Mouse (Mus musculus) CH12.LX (cell line): ENCODE measurements around the gene Ppard. TPM values are rescaled to one million over a fixed set of nuclear protein-coding genes. Genes with fewer than 3 reads are reported as not detected.

Experiments
- DNase-seq: peaks from one replicate; pipeline ENCODE4 v3.0.0-alpha.2; 2013; ENCODE audit errors: extremely low read depth
- H3K27ac ChIP-seq: 2 replicates; pipeline ENCODE4 v1.5.1; 2012; ENCODE audit warnings: low read depth, mild to moderate bottlenecking, control low read depth, moderate library complexity; ENCODE audit not compliant: insufficient read depth
- H3K27me3 ChIP-seq: replicated peaks from 2 replicates; pipeline ENCODE3; 2012; ENCODE audit warnings: inconsistent platforms
- H3K36me3 ChIP-seq, 2 experiments: replicated peaks in 1 of 2; 2 replicates each; pipeline versions ENCODE3 to v1.6.1; 2012; ENCODE audit warnings: inconsistent platforms in 1 of 2, low read length in 1 of 2, mild to moderate bottlenecking in 1 of 2, mixed read lengths in 1 of 2, moderate library complexity in 1 of 2; ENCODE audit not compliant: control insufficient read depth in 1 of 2, insufficient read depth in 1 of 2
- H3K4me1 ChIP-seq, 2 experiments: 2 replicates each; pipeline ENCODE4 v1.6.1; 2012; ENCODE audit warnings: inconsistent platforms in 1 of 2, moderate library complexity in 1 of 2; ENCODE audit not compliant: insufficient read depth in 2 of 2, control insufficient read depth in 1 of 2
- H3K4me2 ChIP-seq: 2 replicates; pipeline ENCODE4 v1.6.1; 2012; ENCODE audit warnings: low read depth, mild to moderate bottlenecking, control low read depth; ENCODE audit not compliant: poor library complexity, insufficient read depth, severe bottlenecking
- H3K4me3 ChIP-seq, 3 experiments: fragments of 150-350 bp in 1 of 3; sonication (generic) in 1 of 3; replicated peaks in 1 of 3; 2 replicates each; pipeline versions ENCODE3 to v1.5.1; 2011 to 2012; ENCODE audit warnings: low read depth in 2 of 3, low read length in 2 of 3, mild to moderate bottlenecking in 2 of 3, moderate library complexity in 2 of 3, control low read depth in 1 of 3, improper control_type of control experiment in 1 of 3, inconsistent platforms in 1 of 3, mixed read lengths in 1 of 3; ENCODE audit not compliant: poor library complexity in 1 of 3
- H3K79me2 ChIP-seq: replicated peaks from 2 replicates; pipeline ENCODE4 v1.6.1; 2012; ENCODE audit warnings: mild to moderate bottlenecking, moderate library complexity; ENCODE audit not compliant: control insufficient read depth, poor library complexity, insufficient read depth, severe bottlenecking; ENCODE audit errors: extremely low read depth
- H3K9ac ChIP-seq: 2 replicates; pipeline ENCODE4 v1.6.1; 2012; ENCODE audit warnings: low read depth, mild to moderate bottlenecking, control low read depth, moderate library complexity; ENCODE audit not compliant: insufficient read depth
- H3K9me3 ChIP-seq: replicated peaks from 2 replicates; pipeline ENCODE3; 2012; ENCODE audit warnings: low read length, inconsistent platforms, mixed read lengths
- CHD1 ChIP-seq: IDR thresholded peaks from 2 replicates; pipeline ENCODE4 v1.6.1; 2012; ENCODE audit warnings: low read depth, low read length, improper control_type of control experiment, inconsistent platforms
- CTCF ChIP-seq, 2 experiments: IDR thresholded peaks in 1 of 2; conservative IDR thresholded peaks in 1 of 2; 2 replicates each; pipeline ENCODE4 v1.5.1; 2011 to 2012; ENCODE audit warnings: low read depth in 2 of 2, low read length in 2 of 2, improper control_type of control experiment in 1 of 2, inconsistent platforms in 1 of 2, mild to moderate bottlenecking in 1 of 2, moderate library complexity in 1 of 2
- E2F4 ChIP-seq: IDR thresholded peaks from 2 replicates; pipeline ENCODE4 v1.6.1; 2011; ENCODE audit warnings: low read depth, low read length, improper control_type of control experiment; ENCODE audit not compliant: insufficient replicate concordance
- ELF1 ChIP-seq: IDR thresholded peaks from 2 replicates; pipeline ENCODE4 v1.6.1; 2014; ENCODE audit warnings: low read depth, mild to moderate bottlenecking, inconsistent platforms, low read length, improper control_type of control experiment
- ETS1 ChIP-seq: conservative IDR thresholded peaks from 2 replicates; pipeline ENCODE4 v1.6.1; 2012; ENCODE audit warnings: low read depth, mild to moderate bottlenecking, inconsistent platforms, low read length, improper control_type of control experiment, moderate library complexity
- GABPA ChIP-seq: IDR thresholded peaks from 2 replicates; pipeline ENCODE4 v1.6.1; 2012; ENCODE audit warnings: low read depth, low read length, improper control_type of control experiment, inconsistent platforms; ENCODE audit not compliant: insufficient replicate concordance
- HCFC1 ChIP-seq: IDR thresholded peaks from 2 replicates; pipeline ENCODE4 v1.6.1; 2012; ENCODE audit warnings: low read depth, mild to moderate bottlenecking, inconsistent platforms, low read length, improper control_type of control experiment
- JUND ChIP-seq: conservative IDR thresholded peaks from 2 replicates; pipeline ENCODE4 v1.6.1; 2011; ENCODE audit warnings: low read depth, low read length, improper control_type of control experiment
- KAT2A ChIP-seq: IDR thresholded peaks from 2 replicates; pipeline ENCODE4 v1.6.1; 2012; ENCODE audit warnings: low read length, improper control_type of control experiment, inconsistent platforms; ENCODE audit not compliant: insufficient replicate concordance
- MAX ChIP-seq: IDR thresholded peaks from 2 replicates; pipeline ENCODE4 v1.6.1; 2011; ENCODE audit warnings: low read length, improper control_type of control experiment
- MAZ ChIP-seq: IDR thresholded peaks from 2 replicates; pipeline ENCODE4 v1.6.1; 2012; ENCODE audit warnings: low read depth, mild to moderate bottlenecking, inconsistent platforms, low read length, improper control_type of control experiment, moderate library complexity
- NELFE ChIP-seq: IDR thresholded peaks from 2 replicates; pipeline ENCODE4 v1.6.1; 2011; ENCODE audit warnings: low read depth, low read length, improper control_type of control experiment
- NRF1 ChIP-seq: IDR thresholded peaks from 2 replicates; pipeline ENCODE4 v1.6.1; 2014; ENCODE audit warnings: low read depth, mild to moderate bottlenecking, inconsistent platforms, low read length, improper control_type of control experiment, moderate library complexity
- PAX5 ChIP-seq: IDR thresholded peaks from 2 replicates; pipeline ENCODE4 v1.6.1; 2012; ENCODE audit warnings: low read length, inconsistent platforms, mixed read lengths
- POLR2A ChIP-seq: IDR thresholded peaks from 2 replicates; pipeline ENCODE4 v1.6.1; 2011; ENCODE audit warnings: low read depth, mild to moderate bottlenecking, improper control_type of control experiment, low read length
- POLR2AphosphoS2 ChIP-seq: IDR thresholded peaks from 2 replicates; pipeline ENCODE4 v1.6.1; 2011; ENCODE audit warnings: low read depth, low read length, improper control_type of control experiment
- RAD21 ChIP-seq: IDR thresholded peaks from 2 replicates; pipeline ENCODE4 v1.6.1; 2011; ENCODE audit warnings: low read depth, mild to moderate bottlenecking, low read length, improper control_type of control experiment, moderate library complexity
- SIN3A ChIP-seq: IDR thresholded peaks from 2 replicates; pipeline ENCODE4 v1.6.1; 2012; ENCODE audit warnings: low read length, improper control_type of control experiment, inconsistent platforms
- SMC3 ChIP-seq: IDR thresholded peaks from 2 replicates; pipeline ENCODE4 v1.6.1; 2011; ENCODE audit warnings: low read depth, low read length, improper control_type of control experiment
- TCF12 ChIP-seq: IDR thresholded peaks from 2 replicates; pipeline ENCODE4 v1.6.1; 2014; ENCODE audit warnings: low read depth, mild to moderate bottlenecking, inconsistent platforms, low read length, improper control_type of control experiment
- USF1 ChIP-seq: IDR thresholded peaks from 2 replicates; pipeline ENCODE4 v1.6.1; 2014; ENCODE audit warnings: low read depth, mild to moderate bottlenecking, inconsistent platforms, low read length, improper control_type of control experiment
- ZKSCAN1 ChIP-seq: IDR thresholded peaks from 2 replicates; pipeline ENCODE4 v1.6.1; 2012; ENCODE audit warnings: low read depth, inconsistent platforms, low read length, improper control_type of control experiment, borderline replicate concordance
- ZMIZ1 ChIP-seq: IDR thresholded peaks from 2 replicates; pipeline ENCODE4 v1.6.1; 2012; ENCODE audit warnings: low read depth, mild to moderate bottlenecking, inconsistent platforms, low read length, improper control_type of control experiment
- ZNF384 ChIP-seq: IDR thresholded peaks from 2 replicates; pipeline ENCODE4 v1.6.1; 2012; ENCODE audit warnings: low read depth, low read length, improper control_type of control experiment, inconsistent platforms
- dilution Hi-C: fragments of 300-500 bp; cut with MboI; formaldehyde crosslinking; loops from 2 replicates; pipeline ENCODE4 v1.14.3; 2020; ENCODE audit warnings: low sequenced_read_pairs; ENCODE audit not compliant: extremely low pct_unique_long_range_greater_than_20kb, extremely low pct_ligation_motif_present
- in situ Hi-C: fragments of 300-500 bp; cut with MboI; formaldehyde crosslinking; loops from 3 replicates; pipeline ENCODE4 v1.14.3; 2019; ENCODE audit warnings: low sequenced_read_pairs, low pct_ligation_motif_present, low pct_unique_long_range_greater_than_20kb, mixed read lengths
- polyA plus RNA-seq: library from polyadenylated mRNA; unstranded; fragments of >175 nt; gene quantifications from 2 replicates; pipeline ENCODE4 v1.2.1, GENCODE M21; 2012; ENCODE audit warnings: low read depth; ENCODE audit not compliant: insufficient read length
- total RNA-seq, 2 experiments: library from RNA; depleted of rRNA; stranded (reverse); fragments of 300-350 nt in 1 of 2; fragments of >200 nt in 1 of 2; gene quantifications; 2 replicates each; pipeline ENCODE4 v1.2.3; 2012 to 2014

Gene Ppard
- total and polyA plus RNA-seq, 3 experiments = 2.9 to 15.5 (median 7.3) TPM

GRCm38 (mm10) chr17:28290262-28290661 lies 57.8 kb downstream of the Ppard start:
- DNase-seq = no peak
- dilution Hi-C loops (no loop called here), in situ Hi-C loops (no loop called here)
- Histone ChIP-seq H3K9me3 (peaks cover 6% of the 10 kb centered on the region), H3K4me2 (no peak overlapping the region), H3K4me1 (peaks cover 10 to 55% of the 10 kb centered on the region in 2 experiments), H3K36me3 (peaks cover 0 to 55% of the 10 kb centered on the region in 2 experiments), H3K79me2 (no peaks in the 10 kb centered on the region), H3K27ac (no peak overlapping the region), H3K9ac (no peak overlapping the region), H3K4me3 (no peak overlapping the region), H3K27me3 (no peaks in the 10 kb centered on the region)
- TF ChIP-seq SMC3 (no peak), CHD1 (no peak), GABPA (no peak), JUND (no peak), POLR2AphosphoS2 (no peak)

GRCm38 (mm10) chr17:28290671-28291070 lies 58.2 kb downstream of the Ppard start:
- Histone ChIP-seq H3K4me3 (no peak overlapping the region), H3K27ac (no peak overlapping the region), H3K79me2 (no peaks in the 10 kb centered on the region), H3K4me1 (peaks cover 11 to 55% of the 10 kb centered on the region in 2 experiments), H3K9me3 (peaks cover 6% of the 10 kb centered on the region), H3K4me2 (no peak overlapping the region), H3K36me3 (peaks cover under 1 to 57% of the 10 kb centered on the region in 2 experiments), H3K27me3 (no peaks in the 10 kb centered on the region), H3K9ac (no peak overlapping the region)
- in situ Hi-C loops = no loop called here
- dilution Hi-C loops = no loop called here
- no peak for DNase-seq
- TF ChIP-seq RAD21 (no peak), ETS1 (no peak), SIN3A (no peak), USF1 (no peak), KAT2A (no peak), ELF1 (no peak)

- peaks cover 4 to 56% of the 10 kb centered on the region in 2 experiments for H3K36me3 ChIP-seq
- no peak overlapping the region for H3K4me3 ChIP-seq
- no peak overlapping the region for H3K27ac ChIP-seq
- H3K9me3 ChIP-seq = peaks cover 6% of the 10 kb centered on the region
- in situ Hi-C loops = no loop called here
- H3K79me2 ChIP-seq = no peaks in the 10 kb centered on the region
- TF ChIP-seq ZMIZ1 = no peak
- TF ChIP-seq NELFE = no peak
- TF ChIP-seq POLR2AphosphoS2 = no peak
- TF ChIP-seq E2F4 = no peak
- TF ChIP-seq USF1 = no peak
- TF ChIP-seq PAX5 = no peak
- no peak for TF ChIP-seq MAZ
- no peak for TF ChIP-seq ZNF384
- no peak for TF ChIP-seq MAX
- no peak for TF ChIP-seq NRF1
- no peak for TF ChIP-seq POLR2A
- no peak for TF ChIP-seq ZKSCAN1
- no peak for TF ChIP-seq HCFC1
- no peak for TF ChIP-seq TCF12
- TF ChIP-seq ETS1 = no peak
- no peak for TF ChIP-seq CTCF (conservative IDR thresholded peaks at IDR 0.05 in 1 of 2, IDR thresholded peaks at IDR 0.05 in 1 of 2; ENCODE audit: low read depth in 2 of 2, low read length in 2 of 2)
- TF ChIP-seq, all 38 proteins: peak for 0
- Histone ChIP-seq H3K9ac (no peak overlapping the region), H3K4me2 (no peak overlapping the region), H3K4me1 (peaks cover 11 to 53% of the 10 kb centered on the region in 2 experiments), H3K27me3 (no peaks in the 10 kb centered on the region)
- DNase-seq = no peak
- dilution Hi-C loops = no loop called here
Measured at GRCm38 (mm10) chr17:28291346-28291745, 58.8 kb downstream of the Ppard start.
